Mouse (Mus musculus): ENCODE results near the gene Zfp335. TPM values are rescaled to one million over a fixed set of nuclear protein-coding genes. Genes with fewer than 3 reads are reported as not detected.

Zfp335 gene
- total and polyA plus RNA-seq, 3 experiments, result 5.2 to 16.5 (median 12.0) TPM

DNA sequence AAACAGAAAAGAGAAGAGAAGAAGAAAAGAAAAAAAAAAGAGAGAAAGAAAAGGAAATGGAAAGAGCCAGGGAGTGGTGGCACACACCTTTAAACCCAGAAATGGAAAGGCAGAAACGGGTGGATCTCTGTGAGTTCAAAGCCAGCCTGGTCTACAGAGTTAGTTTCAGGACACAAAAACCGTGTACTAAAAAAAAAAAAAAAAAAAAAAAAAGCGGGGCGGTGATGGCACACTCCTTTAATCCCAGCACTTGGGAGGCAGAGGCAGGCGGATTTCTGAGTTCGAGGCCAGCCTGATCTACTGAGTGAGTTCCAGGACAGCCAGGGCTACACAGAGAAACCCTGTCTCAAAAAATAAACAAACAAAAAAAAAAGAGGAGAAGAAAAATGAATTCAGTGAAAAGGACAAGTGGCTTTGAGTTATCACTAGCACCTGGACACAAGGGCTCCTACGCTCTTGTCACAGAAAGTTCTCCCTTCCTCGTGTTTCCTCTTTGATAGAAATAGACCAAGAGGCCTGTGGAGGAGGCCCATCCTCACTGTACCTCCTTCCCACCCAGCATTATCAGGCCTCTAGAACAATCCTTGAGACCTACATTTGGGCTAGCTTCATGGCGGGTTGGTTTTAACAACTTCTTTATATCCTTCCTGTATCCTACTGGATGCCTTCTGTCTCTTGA is 1.3 kb upstream of the Zfp335 start:
- Histone ChIP-seq H3K79me2 (replicated peaks; ENCODE audit: control insufficient read depth, extremely low read depth, insufficient read depth, poor library complexity, severe bottlenecking) (peaks cover 10% of the 10 kb centered on the region), H3K27ac (ENCODE audit: insufficient read depth, low read depth) (peak overlapping the region; percentile 27), H3K4me3 (replicated peaks in 1 of 3; ENCODE audit: low read depth in 2 of 3, low read length in 2 of 3, poor library complexity in 1 of 3) (peak overlapping the region in 2 of 3 experiments; percentile 11 to 90), H3K4me2 (ENCODE audit: insufficient read depth, low read depth, poor library complexity, severe bottlenecking) (peak overlapping the region; percentile 41), H3K36me3 (replicated peaks in 1 of 2; ENCODE audit: control insufficient read depth in 1 of 2, insufficient read depth in 1 of 2, low read length in 1 of 2) (peaks cover 13 to 21% of the 10 kb centered on the region in 2 experiments), H3K9ac (ENCODE audit: insufficient read depth, low read depth) (peak overlapping the region; percentile 90; the same call in 1 of the 2 replicates), H3K4me1 (ENCODE audit: control insufficient read depth in 1 of 2, insufficient read depth in 2 of 2) (peaks cover 12 to 45% of the 10 kb centered on the region in 2 experiments), H3K9me3 (replicated peaks; ENCODE audit: low read length) (peaks cover 3% of the 10 kb centered on the region), H3K27me3 (replicated peaks) (no peaks in the 10 kb centered on the region)
- dilution Hi-C loops (cut with MboI; ENCODE audit: extremely low pct_ligation_motif_present, extremely low pct_unique_long_range_greater_than_20kb, low sequenced_read_pairs), result no loop called here
- in situ Hi-C loops (cut with MboI; ENCODE audit: low pct_ligation_motif_present, low pct_unique_long_range_greater_than_20kb, low sequenced_read_pairs), result no loop called here
- no peak for TF ChIP-seq MAZ (IDR thresholded peaks at IDR 0.05; ENCODE audit: low read depth, low read length)
- TF ChIP-seq UBTF (IDR thresholded peaks at IDR 0.05; ENCODE audit: low read depth, low read length), result no peak
- peak; percentile 54 for TF ChIP-seq ZNF384 (IDR thresholded peaks at IDR 0.05; ENCODE audit: low read depth, low read length)
- peak; percentile 19 for DNase-seq (ENCODE audit: extremely low read depth)

DNA sequence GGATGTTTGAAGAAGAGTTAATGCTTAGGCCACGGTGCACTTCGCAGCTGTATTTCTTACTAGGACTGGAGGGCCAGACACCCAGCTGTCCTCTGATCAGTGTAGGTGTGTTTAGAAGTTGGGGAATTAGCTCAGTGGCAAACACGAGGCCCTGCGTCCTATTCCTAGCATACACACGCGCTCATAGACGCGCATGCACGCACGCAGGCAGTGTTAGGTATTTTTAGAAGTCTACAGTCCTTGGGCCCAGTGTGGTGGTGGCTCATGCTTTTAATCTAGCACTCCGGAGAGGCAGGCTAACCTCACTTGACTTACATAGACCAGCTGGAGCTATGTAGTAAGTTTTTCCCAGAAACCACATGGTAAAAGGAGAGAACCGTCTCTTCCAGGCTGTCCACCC is 594 bp upstream of the Zfp335 start:
- in situ Hi-C loops (cut with MboI; ENCODE audit: low pct_ligation_motif_present, low pct_unique_long_range_greater_than_20kb, low sequenced_read_pairs), result no loop called here
- Histone ChIP-seq H3K4me2 (ENCODE audit: insufficient read depth, low read depth, poor library complexity, severe bottlenecking) (peak overlapping the region; percentile 41), H3K36me3 (replicated peaks in 1 of 2; ENCODE audit: control insufficient read depth in 1 of 2, insufficient read depth in 1 of 2, low read length in 1 of 2) (peaks cover 21 to 28% of the 10 kb centered on the region in 2 experiments), H3K27ac (ENCODE audit: insufficient read depth, low read depth) (peak overlapping the region; percentile 64), H3K9me3 (replicated peaks; ENCODE audit: low read length) (peaks cover 10% of the 10 kb centered on the region), H3K4me1 (ENCODE audit: control insufficient read depth in 1 of 2, insufficient read depth in 2 of 2) (peaks cover 12 to 40% of the 10 kb centered on the region in 2 experiments), H3K79me2 (replicated peaks; ENCODE audit: control insufficient read depth, extremely low read depth, insufficient read depth, poor library complexity, severe bottlenecking) (peaks cover 10% of the 10 kb centered on the region), H3K27me3 (replicated peaks) (no peaks in the 10 kb centered on the region), H3K4me3 (replicated peaks in 1 of 3; ENCODE audit: low read depth in 2 of 3, low read length in 2 of 3, poor library complexity in 1 of 3) (peak overlapping the region; percentile 87 to 99 (median 90)), H3K9ac (ENCODE audit: insufficient read depth, low read depth) (peak overlapping the region; percentile 90)
- dilution Hi-C loops (cut with MboI; ENCODE audit: extremely low pct_ligation_motif_present, extremely low pct_unique_long_range_greater_than_20kb, low sequenced_read_pairs), result no loop called here
- DNase-seq (ENCODE audit: extremely low read depth), result peak; percentile 71
- TF ChIP-seq EP300 (IDR thresholded peaks at IDR 0.05; ENCODE audit: low read length) (no peak), JUND (conservative IDR thresholded peaks at IDR 0.05; ENCODE audit: low read depth, low read length) (no peak), MXI1 (IDR thresholded peaks at IDR 0.05; ENCODE audit: low read depth, low read length) (peak; percentile 65), ZKSCAN1 (IDR thresholded peaks at IDR 0.05; ENCODE audit: borderline replicate concordance, low read depth, low read length) (no peak), E2F4 (IDR thresholded peaks at IDR 0.05; ENCODE audit: insufficient replicate concordance, low read depth, low read length) (no peak), TBP (conservative IDR thresholded peaks at IDR 0.05; ENCODE audit: low read depth, low read length) (peak; percentile 6; the same call in 1 of the 2 replicates), CHD1 (IDR thresholded peaks at IDR 0.05; ENCODE audit: low read depth, low read length) (no peak), USF2 (conservative IDR thresholded peaks at IDR 0.05; ENCODE audit: low read depth, low read length) (peak; percentile 2; the same call in 1 of the 2 replicates), SMC3 (IDR thresholded peaks at IDR 0.05; ENCODE audit: low read depth, low read length) (no peak), RCOR1 (conservative IDR thresholded peaks at IDR 0.05; ENCODE audit: low read depth, low read length) (no peak), BHLHE40 (IDR thresholded peaks at IDR 0.05; ENCODE audit: low read depth, low read length) (0 out of 2 replicates have a peak, but pooled peaks have one; percentile 32), SIN3A (IDR thresholded peaks at IDR 0.05; ENCODE audit: low read length) (no peak), TCF12 (IDR thresholded peaks at IDR 0.05; ENCODE audit: low read depth, low read length) (no peak), ZC3H11A (IDR thresholded peaks at IDR 0.05; ENCODE audit: low read depth, low read length) (no peak), HCFC1 (IDR thresholded peaks at IDR 0.05; ENCODE audit: low read depth, low read length) (no peak), GABPA (IDR thresholded peaks at IDR 0.05; ENCODE audit: insufficient replicate concordance, low read depth, low read length) (no peak), ETS1 (conservative IDR thresholded peaks at IDR 0.05; ENCODE audit: low read depth, low read length) (peak; percentile 20; the same call in 1 of the 2 replicates), JUN (IDR thresholded peaks at IDR 0.05; ENCODE audit: insufficient read depth, low read depth, low read length) (no peak), CTCF (conservative IDR thresholded peaks at IDR 0.05 in 1 of 2, IDR thresholded peaks at IDR 0.05 in 1 of 2; ENCODE audit: low read depth in 2 of 2, low read length in 2 of 2) (no peak), MAX (IDR thresholded peaks at IDR 0.05; ENCODE audit: low read length) (peak; percentile 63), USF1 (IDR thresholded peaks at IDR 0.05; ENCODE audit: low read depth, low read length) (no peak), PAX5 (IDR thresholded peaks at IDR 0.05; ENCODE audit: low read length) (no peak), ZMIZ1 (IDR thresholded peaks at IDR 0.05; ENCODE audit: low read depth, low read length) (no peak), IRF4 (IDR thresholded peaks at IDR 0.05; ENCODE audit: low read depth, low read length) (no peak), CHD2 (IDR thresholded peaks at IDR 0.05; ENCODE audit: low read length) (no peak), RAD21 (IDR thresholded peaks at IDR 0.05; ENCODE audit: low read depth, low read length) (no peak), MAZ (IDR thresholded peaks at IDR 0.05; ENCODE audit: low read depth, low read length) (no peak), POLR2A (IDR thresholded peaks at IDR 0.05; ENCODE audit: low read depth, low read length) (peak; percentile 36), UBTF (IDR thresholded peaks at IDR 0.05; ENCODE audit: low read depth, low read length) (no peak), KAT2A (IDR thresholded peaks at IDR 0.05; ENCODE audit: insufficient replicate concordance, low read length) (no peak), MAFK (IDR thresholded peaks at IDR 0.05; ENCODE audit: insufficient replicate concordance, low read length) (no peak)
